Mouse (Mus musculus) limb, embryonic 11.5 days (tissue): ENCODE results near the gene Ogfod3. TPM values are rescaled to one million over a fixed set of nuclear protein-coding genes. Genes with fewer than 3 reads are reported as not detected.
A peak's percentile ranks its signal among the peaks of the same experiment; 100 is the strongest.

Experiments used
- ATAC-seq: fragments of 200-750 bp; cut with Nextera tagmentation; 2 replicates; pipeline ENCODE4 v1.8.0; 2017; ENCODE audit warnings: low read depth; ENCODE audit not compliant: insufficient number of reproducible peaks, low FRiP score, low TSS enrichment
- DNase-seq: peaks from one replicate; pipeline ENCODE4 v3.0.0-alpha.2; 2015; ENCODE audit warnings: low spot score
- H3K27ac ChIP-seq: fragments of 300-500 bp; sonication (generic); replicated peaks from 2 replicates; pipeline ENCODE4 v1.5.1; 2014; ENCODE audit warnings: low read depth, mild to moderate bottlenecking, low read length
- H3K27me3 ChIP-seq: fragments of 300-500 bp; sonication (generic); 2 replicates; pipeline ENCODE4 v1.6.1; 2014; ENCODE audit warnings: mild to moderate bottlenecking, low read length, mixed read lengths; ENCODE audit not compliant: control insufficient read depth, insufficient read depth
- H3K36me3 ChIP-seq: fragments of 300-500 bp; sonication (generic); 2 replicates; pipeline ENCODE4 v1.6.1; 2014; ENCODE audit warnings: mild to moderate bottlenecking, low read length, moderate library complexity, mixed read lengths; ENCODE audit not compliant: control insufficient read depth, insufficient read depth
- H3K4me1 ChIP-seq: fragments of 300-500 bp; sonication (generic); 2 replicates; pipeline ENCODE4 v1.6.1; 2014; ENCODE audit warnings: low read length, mixed read lengths; ENCODE audit not compliant: control insufficient read depth, insufficient read depth
- H3K4me2 ChIP-seq: fragments of 300-500 bp; sonication (generic); 2 replicates; pipeline ENCODE4 v1.6.1; 2014; ENCODE audit warnings: low read depth, mild to moderate bottlenecking, moderate library complexity; ENCODE audit not compliant: severe bottlenecking
- H3K4me3 ChIP-seq: fragments of 300-500 bp; sonication (generic); 2 replicates; pipeline ENCODE4 v1.5.1; 2014; ENCODE audit warnings: low read depth, low read length
- H3K9ac ChIP-seq: fragments of 300-500 bp; sonication (generic); 2 replicates; pipeline ENCODE4 v1.6.1; 2014; ENCODE audit warnings: mild to moderate bottlenecking, low read length
- H3K9me3 ChIP-seq: fragments of 300-500 bp; sonication (generic); 2 replicates; pipeline ENCODE4 v1.6.1; 2016; ENCODE audit warnings: low read length; ENCODE audit not compliant: control insufficient read depth
- WGBS: fragments of 180-500 bp; shearing (Covaris S2); extraction: QIAGEN DNeasy Blood & Tissue Kit; methylation state at CpG from one replicate; pipeline ENCODE4 v1.1.7; 2014; 5-methylcytosine and 5-hydroxymethylcytosine counted together
- polyA plus RNA-seq: library from polyadenylated mRNA; unstranded; fragments of >200 nt; fragmentation: Nextera tagmentation; extraction: Ambion mirVana; gene quantifications from 2 replicates; pipeline ENCODE4 v1.2.1, GENCODE M21; 2014

Ogfod3 gene
- polyA plus RNA-seq, 1 experiment from 2014 or later = 13.4 TPM

GRCm38 (mm10) chr11:121203859-121204160 is 701 bp downstream of the Ogfod3 start:
- H3K36me3 ChIP-seq = no peaks in the 10 kb centered on the region
- no peaks in the 10 kb centered on the region for H3K27me3 ChIP-seq
- H3K9me3 ChIP-seq = no peaks in the 10 kb centered on the region
- ATAC-seq = no peak
- H3K4me1 ChIP-seq = peaks cover 6% of the 10 kb centered on the region; the same call in 1 of the 2 replicates
- WGBS = 2% methylated on average over 5 of the region's 5 CpGs
- DNase-seq = no peak
- H3K4me2 ChIP-seq = peak overlapping the region; percentile 48
- peak overlapping the region; percentile 69 for H3K4me3 ChIP-seq
- no peak overlapping the region for H3K9ac ChIP-seq
- H3K27ac ChIP-seq = no peak overlapping the region

GRCm38 (mm10) chr11:121201436-121202198 is 2.9 kb downstream of the Ogfod3 start:
- H3K27me3 ChIP-seq = no peaks in the 10 kb centered on the region
- H3K9me3 ChIP-seq = no peaks in the 10 kb centered on the region
- H3K9ac ChIP-seq = no peak overlapping the region
- DNase-seq (peak; percentile 32), ATAC-seq (no peak)
- WGBS = 71% methylated on average over 11 of the region's 11 CpGs
- H3K36me3 ChIP-seq = no peaks in the 10 kb centered on the region
- H3K4me1 ChIP-seq = peaks cover 6% of the 10 kb centered on the region; the same call in 1 of the 2 replicates
- no peak overlapping the region for H3K4me2 ChIP-seq
- no peak overlapping the region for H3K27ac ChIP-seq
- no peak overlapping the region for H3K4me3 ChIP-seq

GRCm38 (mm10) chr11:121200781-121201180 is 3.7 kb downstream of the Ogfod3 start:
- no peak for DNase-seq
- Histone ChIP-seq H3K4me1 (peaks cover 6% of the 10 kb centered on the region; the same call in 1 of the 2 replicates), H3K4me3 (no peak overlapping the region), H3K9ac (no peak overlapping the region), H3K9me3 (no peaks in the 10 kb centered on the region), H3K4me2 (no peak overlapping the region), H3K27me3 (no peaks in the 10 kb centered on the region), H3K36me3 (no peaks in the 10 kb centered on the region), H3K27ac (no peak overlapping the region)
- no peak for ATAC-seq
- WGBS = 88% methylated on average over 6 of the region's 6 CpGs

- Histone ChIP-seq H3K4me1 (peaks cover 4% of the 10 kb centered on the region; the same call in 1 of the 2 replicates), H3K27ac (no peak overlapping the region), H3K9me3 (no peaks in the 10 kb centered on the region), H3K27me3 (no peaks in the 10 kb centered on the region), H3K9ac (no peak overlapping the region), H3K4me3 (no peak overlapping the region), H3K36me3 (no peaks in the 10 kb centered on the region), H3K4me2 (no peak overlapping the region)
- no peak for DNase-seq
- 82% methylated on average over 4 of the region's 4 CpGs for WGBS
- ATAC-seq = no peak
Measured at GRCm38 (mm10) chr11:121199851-121200250, 4.7 kb downstream of the Ogfod3 start.

GRCm38 (mm10) chr11:121198622-121199021 is 5.9 kb downstream of the Ogfod3 start:
- DNase-seq (no peak), ATAC-seq (no peak)
- Histone ChIP-seq H3K27ac (no peak overlapping the region), H3K9ac (no peak overlapping the region), H3K9me3 (no peaks in the 10 kb centered on the region), H3K36me3 (no peaks in the 10 kb centered on the region), H3K4me2 (no peak overlapping the region), H3K27me3 (no peaks in the 10 kb centered on the region), H3K4me1 (0 out of 2 replicates have a peak, but pooled peaks cover 1% of the 10 kb centered on the region), H3K4me3 (no peak overlapping the region)
- 35% methylated on average over 2 of the region's 2 CpGs for WGBS

GRCm38 (mm10) chr11:121193415-121193814 is 11.1 kb downstream of the Ogfod3 start:
- WGBS = 81% methylated on average over 3 of the region's 3 CpGs
- no peak overlapping the region for H3K27ac ChIP-seq
- no peak for ATAC-seq
- no peaks in the 10 kb centered on the region for H3K4me1 ChIP-seq
- no peaks in the 10 kb centered on the region for H3K36me3 ChIP-seq
- H3K27me3 ChIP-seq = no peaks in the 10 kb centered on the region
- no peak for DNase-seq
- H3K4me3 ChIP-seq = no peak overlapping the region
- H3K4me2 ChIP-seq = no peak overlapping the region
- no peaks in the 10 kb centered on the region for H3K9me3 ChIP-seq
- H3K9ac ChIP-seq = no peak overlapping the region

GRCm38 (mm10) chr11:121192742-121193141 is 11.8 kb downstream of the Ogfod3 start:
- WGBS = 80% methylated on average over 2 of the region's 2 CpGs
- H3K27me3 ChIP-seq = no peaks in the 10 kb centered on the region
- no peak overlapping the region for H3K9ac ChIP-seq
- no peak overlapping the region for H3K4me2 ChIP-seq
- H3K4me3 ChIP-seq = no peak overlapping the region
- H3K36me3 ChIP-seq = no peaks in the 10 kb centered on the region
- DNase-seq = no peak
- no peaks in the 10 kb centered on the region for H3K9me3 ChIP-seq
- no peaks in the 10 kb centered on the region for H3K4me1 ChIP-seq
- ATAC-seq = no peak
- no peak overlapping the region for H3K27ac ChIP-seq

- Histone ChIP-seq H3K27me3 (no peaks in the 10 kb centered on the region), H3K27ac (no peak overlapping the region), H3K9ac (no peak overlapping the region), H3K4me2 (no peak overlapping the region), H3K9me3 (no peaks in the 10 kb centered on the region), H3K4me1 (no peaks in the 10 kb centered on the region), H3K4me3 (no peak overlapping the region), H3K36me3 (no peaks in the 10 kb centered on the region; the same call in 1 of the 2 replicates)
- WGBS = 91% methylated on average over 3 of the region's 3 CpGs
- ATAC-seq (no peak), DNase-seq (no peak)
Measured at GRCm38 (mm10) chr11:121189681-121190080, 14.8 kb downstream of the Ogfod3 start.
